Mouse (Mus musculus): ENCODE results near the gene Msh6.

- TF ChIP-seq CTCF (IDR thresholded peaks at IDR 0.05; ENCODE audit: low read depth) (no peak), EP300 (optimal IDR thresholded peaks at IDR 0.05) (no peak)
These were observed 30.0 kb downstream of the Msh6 start for GRCm38 (mm10) chr17:88004892-88005291.
